Mouse (Mus musculus) thymus, adult 2 months (tissue): Measurements from ENCODE around the gene Olfr867.

Source experiments
- CTCF ChIP-seq: fragments of 200-500 bp; IDR thresholded peaks from 2 replicates; pipeline ENCODE4 v1.5.1; 2012; ENCODE audit warnings: mild to moderate bottlenecking, control low read depth, low read length, moderate library complexity, borderline replicate concordance; ENCODE audit not compliant: control insufficient read depth, poor library complexity, insufficient read depth; ENCODE audit errors: extremely low read depth
- POLR2A ChIP-seq: fragments of 200-500 bp; IDR thresholded peaks from 2 replicates; pipeline ENCODE4 v1.6.1; 2012; ENCODE audit warnings: mild to moderate bottlenecking, low read length, control low read depth, moderate library complexity; ENCODE audit not compliant: control insufficient read depth, poor library complexity, insufficient read depth; ENCODE audit errors: extremely low read depth

GRCm38 (mm10) chr9:20098326-20098725 lies 41.0 kb upstream of the Olfr867 start, which contains the start of gene Olfr868:
- no peak for TF ChIP-seq CTCF
- TF ChIP-seq POLR2A = no peak
